Mouse (Mus musculus) testis, postnatal 10 days (tissue): ENCODE data around the gene Btbd35f16.
"Not testable (repeated sequence)": the region's sequence is repeated elsewhere in the genome, so short reads cannot be mapped to it uniquely, and the experiment has no call there.

Source experiments
- DNase-seq: peaks from one replicate; pipeline ENCODE4 v3.0.0; 2021; ENCODE audit warnings: low spot score

Btbd35f16 gene

DNA sequence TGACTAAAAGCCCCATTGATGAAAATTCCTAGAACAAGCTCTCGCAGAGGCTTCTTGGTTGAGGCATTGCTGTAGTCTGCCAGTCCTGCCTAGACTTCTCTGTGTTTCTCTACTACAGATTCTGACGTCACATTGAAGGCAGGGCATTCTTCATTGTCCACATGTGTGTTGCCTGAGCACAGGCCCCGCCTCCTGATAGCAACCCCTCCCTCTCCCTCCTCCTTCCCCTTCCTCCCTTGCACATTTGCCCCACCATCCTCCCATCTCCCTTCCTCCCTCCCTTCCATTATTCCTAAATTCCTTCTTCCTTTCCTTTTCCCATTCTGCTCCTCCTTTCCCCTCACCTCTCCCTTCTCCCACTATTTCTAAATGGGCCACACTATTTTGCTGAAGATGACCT, at the start of gene Btbd35f16:
Gene Btbd35f16, minus strand, starts transcription at position 101 of the 400 bp plus-strand sequence.
- DNase-seq: not testable (repeated sequence)
